Mouse (Mus musculus): ENCODE measurements around the gene Acat2.
"Not testable (repeated sequence)": the region's sequence is repeated elsewhere in the genome, so short reads cannot be mapped to it uniquely, and the experiment has no call there.

Acat2 gene

DNA sequence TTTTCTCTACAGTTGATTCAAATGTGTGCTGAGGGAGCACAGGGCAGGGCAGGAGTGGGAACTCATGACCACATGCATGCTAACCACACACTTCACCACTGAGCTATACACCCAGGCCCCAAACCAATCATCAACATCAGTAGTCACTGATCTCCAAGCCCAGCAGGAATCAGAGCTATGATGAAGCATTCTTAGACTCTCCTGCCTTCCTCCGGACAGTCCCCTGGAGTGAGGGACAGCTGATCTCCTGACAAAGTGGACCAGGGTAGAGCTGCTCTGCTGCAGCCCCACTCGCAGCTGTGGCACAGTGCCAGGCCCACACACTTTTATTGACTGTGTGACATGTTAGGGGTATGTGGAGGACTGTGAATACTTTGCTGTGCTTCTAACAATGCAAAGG, 1.2 kb downstream of the Acat2 start:
- DNase-seq (ENCODE audit: low spot score): not testable (repeated sequence)

DNA sequence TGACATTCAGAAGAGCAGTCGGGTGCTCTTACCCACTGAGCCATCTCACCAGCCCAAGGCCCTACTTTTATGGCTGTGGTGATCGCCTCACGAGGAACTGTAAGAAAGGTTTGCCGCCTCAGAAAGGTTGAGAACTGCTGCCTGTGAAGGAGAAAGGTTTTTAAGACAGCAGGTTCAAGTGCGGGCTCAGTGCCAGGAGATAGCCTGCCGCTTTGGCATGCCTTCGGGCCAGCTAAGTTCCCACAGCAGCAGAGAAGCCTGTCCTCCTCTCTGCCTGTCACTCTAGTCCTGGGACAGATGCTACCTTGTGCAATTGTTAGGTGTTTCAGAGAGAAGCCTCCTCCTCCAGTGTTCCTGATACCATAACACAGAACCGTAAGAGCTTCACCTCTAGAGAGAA, 3.9 kb downstream of the Acat2 start:
- DNase-seq (ENCODE audit: low spot score): no peak

DNA sequence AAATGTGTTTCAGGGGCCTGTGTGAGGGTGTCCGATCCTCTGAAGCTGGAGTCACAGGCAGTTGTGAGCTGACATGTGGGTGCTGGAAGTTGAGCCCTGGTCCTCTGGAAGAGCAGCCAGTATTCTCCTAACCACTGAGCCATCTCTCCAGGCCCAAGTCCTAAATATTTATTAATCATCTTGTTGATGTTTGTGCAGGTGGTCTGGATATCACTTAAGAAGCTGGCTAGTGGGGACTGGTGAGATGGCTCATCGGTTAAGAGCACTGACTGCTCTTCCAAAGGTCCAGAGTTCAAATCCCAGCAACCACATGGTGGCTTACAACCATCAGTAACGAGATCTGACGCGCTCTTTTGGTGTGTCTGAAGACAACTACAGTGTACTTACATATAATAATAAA, 10.9 kb downstream of the Acat2 start:
- no peak for DNase-seq (ENCODE audit: low spot score)

DNA sequence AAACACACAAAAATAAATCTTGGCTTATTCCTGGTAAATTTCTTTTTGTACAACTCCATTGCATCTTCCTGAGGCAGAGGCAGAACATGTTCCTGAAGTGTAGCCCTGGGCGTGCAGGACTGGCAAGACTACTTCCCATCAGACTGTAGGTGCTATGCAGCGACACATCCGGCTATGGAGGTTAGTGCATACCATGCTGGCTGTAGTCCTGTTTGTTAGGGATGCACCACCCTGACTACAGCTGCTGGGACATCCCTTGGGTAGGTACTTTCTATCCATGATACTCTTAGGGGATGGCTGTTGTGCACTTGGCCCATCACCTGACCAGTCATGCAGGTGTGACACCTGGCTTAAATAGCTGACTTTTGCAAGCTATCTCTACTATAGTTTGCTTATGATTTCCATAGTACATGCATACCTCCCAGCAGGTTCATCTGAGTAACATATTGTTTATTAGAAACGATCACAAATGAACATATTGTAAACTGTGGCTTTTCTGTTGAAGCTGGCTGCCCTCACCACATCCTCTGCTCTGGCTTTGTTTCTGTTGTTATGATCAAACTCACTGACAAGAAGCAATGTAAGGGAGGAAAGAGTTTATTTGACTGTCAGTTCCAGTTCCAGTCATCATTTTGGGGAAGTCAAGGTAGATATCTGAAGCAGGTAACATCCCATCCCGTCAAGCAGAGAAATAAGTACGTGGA, 17.9 kb downstream of the Acat2 start:
- no peak for DNase-seq (ENCODE audit: low spot score)

DNA sequence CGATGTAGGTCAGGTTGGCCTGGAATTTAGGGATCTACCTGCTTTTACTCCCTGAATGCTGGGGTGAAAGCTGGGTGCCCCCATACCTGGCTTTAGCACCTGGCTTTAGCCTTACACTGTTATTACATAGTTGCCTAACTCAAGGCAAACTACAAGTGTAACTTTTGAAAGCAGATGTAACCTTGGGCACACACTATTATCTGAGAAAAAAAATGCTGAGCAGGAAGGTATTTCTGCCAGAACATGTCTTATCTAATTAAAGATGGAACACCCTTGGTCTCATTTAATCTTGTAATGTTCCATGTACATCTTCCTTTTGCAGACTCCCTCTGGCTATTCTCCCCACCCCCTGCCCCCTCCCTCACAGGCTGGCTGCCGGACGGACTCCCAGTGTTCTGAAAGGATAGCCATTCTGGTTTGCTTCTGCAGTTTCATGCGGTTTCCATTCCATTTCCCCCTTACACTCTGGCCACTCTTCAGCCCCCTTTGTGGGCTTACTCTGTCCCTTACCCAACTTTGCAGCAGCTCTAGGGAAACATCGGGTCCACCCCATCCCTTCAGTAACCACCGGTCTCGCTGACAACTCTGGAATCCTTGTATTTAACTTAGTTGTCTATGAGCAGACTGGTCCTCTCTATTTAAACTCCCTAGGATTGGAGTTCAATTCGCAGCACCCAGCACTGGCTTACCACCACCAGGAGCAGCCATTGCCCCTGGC, 18.8 kb downstream of the Acat2 start:
- DNase-seq (ENCODE audit: low spot score): no peak

DNA sequence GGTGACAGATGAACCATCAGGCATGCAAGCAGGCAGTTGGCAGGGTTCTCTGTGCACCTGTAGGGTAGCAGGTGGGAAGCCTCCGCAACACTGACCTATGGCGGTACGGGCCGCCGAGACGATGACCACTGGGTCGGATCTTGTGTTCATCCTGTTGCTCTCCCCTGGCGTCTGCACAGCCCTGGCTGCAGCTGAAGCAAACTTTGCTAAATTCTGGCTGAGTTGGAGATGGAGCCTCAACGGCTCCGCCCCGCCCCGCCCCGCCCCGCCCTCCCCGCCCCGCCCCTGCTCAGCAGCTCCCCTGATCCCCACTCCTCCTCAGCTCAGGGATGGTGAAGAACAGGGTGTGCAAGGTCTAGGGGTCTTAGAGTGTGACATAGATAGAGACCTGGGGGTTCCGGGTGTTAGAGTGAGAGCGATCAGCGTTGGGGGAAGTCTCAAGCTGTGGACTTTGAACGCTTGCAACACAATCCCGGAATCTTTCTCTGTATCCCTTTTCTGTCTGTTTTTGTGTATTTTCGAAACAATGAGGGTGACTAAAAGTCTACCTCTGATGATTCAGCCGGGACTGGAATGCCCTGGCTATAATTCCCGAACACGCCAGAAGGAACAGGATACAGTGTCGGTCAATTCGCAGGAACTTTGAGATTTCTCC, 20.3 kb downstream of the Acat2 start, which contains the start of gene Acat3:
Gene Acat3 (minus strand): TSS at position 450 of the 655 bp plus-strand sequence.
- DNase-seq (ENCODE audit: low spot score): no peak

DNA sequence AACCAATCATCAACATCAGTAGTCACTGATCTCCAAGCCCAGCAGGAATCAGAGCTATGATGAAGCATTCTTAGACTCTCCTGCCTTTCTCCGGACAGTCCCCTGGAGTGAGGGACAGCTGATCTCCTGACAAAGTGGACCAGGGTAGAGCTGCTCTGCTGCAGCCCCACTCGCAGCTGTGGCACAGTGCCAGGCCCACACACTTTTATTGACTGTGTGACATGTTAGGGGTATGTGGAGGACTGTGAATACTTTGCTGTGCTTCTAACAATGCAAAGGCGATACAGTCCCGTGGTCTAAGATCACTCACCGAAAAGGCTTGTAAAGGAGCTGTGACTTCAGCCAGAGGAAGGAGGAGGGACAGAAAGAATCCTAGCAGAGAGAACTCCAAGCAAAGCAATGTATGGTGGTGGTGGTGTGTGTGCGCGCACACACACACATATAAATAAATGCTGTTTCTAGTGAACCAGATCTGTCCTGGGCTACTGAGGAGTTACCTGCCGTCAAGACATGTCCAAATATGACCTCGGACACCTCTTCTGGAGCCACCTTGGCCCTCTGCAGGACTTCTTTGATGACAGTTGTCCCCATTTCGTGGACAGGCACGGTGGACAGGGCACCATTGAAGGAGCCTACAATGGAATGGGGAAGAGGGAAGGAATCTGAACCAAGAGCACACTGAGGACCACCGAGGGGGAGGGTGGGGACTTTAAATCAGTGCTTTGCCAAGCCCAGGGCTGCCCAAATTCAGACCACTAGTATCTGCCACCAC, 21.0 kb downstream of the Acat2 start:
- not testable (repeated sequence) for DNase-seq (ENCODE audit: low spot score)

DNA sequence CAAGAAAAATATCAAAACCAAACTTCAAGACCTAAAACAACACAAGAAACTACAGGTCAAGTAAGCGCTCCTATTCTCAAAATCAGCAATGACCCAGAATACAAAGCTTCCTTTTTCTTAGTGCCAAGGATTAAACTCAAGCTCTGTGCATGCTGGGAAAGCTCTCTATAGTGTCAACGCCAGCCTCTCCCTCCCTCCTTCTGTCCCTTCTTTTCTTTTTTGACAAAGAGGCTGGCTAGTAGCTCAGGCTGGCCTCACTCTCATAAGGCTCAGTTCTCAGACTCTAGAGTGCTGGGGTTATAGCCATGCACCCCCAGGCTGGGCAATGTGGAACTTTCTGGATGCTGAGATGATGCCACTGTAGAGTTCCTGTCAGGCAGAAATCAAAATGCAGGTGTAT, 22.5 kb downstream of the Acat2 start:
- no peak for DNase-seq (ENCODE audit: low spot score)

DNA sequence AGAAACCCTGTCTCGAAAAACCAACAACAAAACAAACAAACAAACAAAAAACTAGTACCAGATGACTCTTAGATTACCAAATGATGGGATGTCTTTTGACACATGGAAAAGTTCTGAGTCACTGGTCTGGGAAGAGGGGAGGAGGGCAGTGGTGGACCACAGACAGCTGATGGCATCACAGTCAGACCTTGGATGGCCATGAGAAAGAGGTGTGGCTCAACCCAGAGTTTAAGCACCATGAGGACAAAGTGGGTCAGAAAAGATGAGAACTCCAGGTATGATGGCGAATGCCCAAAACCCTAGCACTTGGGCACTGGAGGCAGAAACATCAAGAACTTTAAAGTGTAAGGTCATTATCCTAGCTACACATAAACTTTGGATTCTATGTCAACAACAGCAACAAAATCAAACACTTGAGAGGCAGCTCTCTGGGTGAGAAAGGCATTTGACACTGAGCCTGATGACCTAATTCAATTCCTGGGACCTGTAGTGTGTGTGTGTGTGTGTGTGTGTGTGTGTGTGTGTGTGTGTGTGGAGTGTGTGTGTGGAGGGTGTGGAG, 23.1 kb downstream of the Acat2 start:
- DNase-seq (ENCODE audit: low spot score): no peak

DNA sequence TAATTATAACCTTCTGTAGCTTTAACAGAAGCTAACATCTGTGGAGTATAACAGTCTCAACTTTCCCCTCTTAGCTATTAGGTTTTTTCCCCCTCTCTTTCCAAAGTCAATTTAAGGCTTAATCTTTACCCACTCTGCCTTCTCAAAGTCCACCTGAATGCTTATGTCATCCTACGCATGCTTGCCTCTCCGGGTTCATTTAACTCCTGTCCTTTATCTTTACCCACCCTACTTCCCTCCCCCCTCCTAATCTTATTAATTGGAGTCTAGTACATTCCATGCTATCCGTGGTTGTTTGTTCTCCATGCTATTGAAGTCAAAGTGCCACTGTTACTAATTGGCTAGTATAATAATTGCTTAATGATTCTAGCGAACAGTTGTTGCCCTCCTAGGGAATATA, 24.8 kb downstream of the Acat2 start:
- no peak for DNase-seq (ENCODE audit: low spot score)

DNA sequence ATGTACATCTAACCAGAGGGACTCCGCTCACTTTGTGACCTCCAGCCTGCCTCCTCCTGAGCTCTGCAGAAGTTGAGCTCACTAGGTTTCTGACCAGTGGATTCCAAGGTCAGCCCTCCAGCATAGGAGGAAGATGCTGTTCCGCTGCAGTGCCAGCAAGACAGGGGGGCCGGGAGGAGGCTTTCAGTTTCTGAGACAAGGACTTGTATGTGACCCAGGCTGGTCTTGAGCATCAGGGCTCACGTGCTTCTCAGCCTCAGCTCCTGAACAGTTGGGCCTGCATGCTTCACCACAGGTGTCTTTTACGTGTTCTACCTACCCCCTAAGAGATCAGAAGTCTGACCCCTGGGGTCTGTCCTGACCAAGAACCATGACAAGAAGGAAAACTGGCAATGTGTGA, 29.0 kb downstream of the Acat2 start:
- not testable (repeated sequence) for DNase-seq (ENCODE audit: low spot score)

DNA sequence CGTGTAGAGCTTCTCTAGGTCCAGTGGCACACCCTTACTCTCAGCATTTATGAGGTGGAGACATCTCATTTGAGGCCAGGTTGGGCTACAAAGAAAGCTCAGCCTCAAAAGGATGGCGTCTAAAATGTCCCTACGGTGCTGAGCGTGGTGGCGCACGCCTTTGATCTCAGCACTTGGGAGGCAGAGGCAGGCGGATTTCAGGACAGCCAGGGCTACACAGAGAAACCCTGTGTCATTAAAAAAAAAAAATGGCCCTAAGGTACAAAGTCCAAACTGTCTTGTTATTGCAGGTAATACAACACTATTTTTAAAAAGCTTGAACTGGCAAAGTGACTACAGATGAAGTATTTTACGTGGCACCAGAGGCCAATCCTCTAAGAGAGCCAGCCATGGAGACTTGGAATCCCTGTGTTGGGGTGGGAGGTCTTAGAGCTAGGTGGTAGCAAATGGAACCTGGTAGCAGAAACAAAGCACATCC, 34.8 kb downstream of the Acat2 start:
- DNase-seq (ENCODE audit: low spot score): no peak

DNA sequence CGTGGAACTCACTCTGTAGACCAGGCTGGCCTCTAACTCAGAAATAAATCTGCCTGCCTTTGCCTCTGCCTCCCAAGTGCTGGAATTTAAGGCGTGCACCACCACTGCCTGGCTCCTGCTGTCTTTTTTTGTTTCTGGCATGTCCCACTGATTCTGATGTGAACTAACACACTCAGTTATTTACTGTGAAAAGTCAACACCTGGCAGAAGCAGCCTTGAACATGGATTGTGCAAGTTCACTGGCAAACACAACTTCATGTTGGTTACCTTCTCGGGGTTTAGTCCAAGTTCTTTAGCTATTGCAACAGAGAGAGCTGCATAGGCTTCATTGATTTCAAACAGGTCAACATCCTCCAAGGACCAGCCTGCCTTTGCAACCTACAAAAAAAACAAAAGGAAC, 35.5 kb downstream of the Acat2 start:
- peak; percentile 69 for DNase-seq (ENCODE audit: low spot score)

DNA sequence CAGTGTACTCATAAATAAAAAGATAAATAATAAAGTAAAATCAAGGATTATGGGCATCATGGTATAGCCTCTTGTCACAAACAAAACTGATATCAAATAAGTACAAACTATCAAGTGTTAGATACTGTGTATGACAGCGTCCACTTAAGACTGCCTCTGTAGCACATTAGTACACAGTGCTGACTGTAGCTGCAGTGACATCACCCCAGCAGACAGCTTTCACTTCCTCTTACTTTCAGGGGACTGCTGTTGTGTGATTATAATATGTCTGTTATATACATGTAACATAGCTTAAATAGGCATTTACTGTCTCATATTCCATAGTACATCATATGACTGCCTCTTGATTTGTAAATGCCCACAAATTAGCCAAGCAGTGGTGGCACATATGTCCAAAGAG, 39.5 kb downstream of the Acat2 start:
- DNase-seq (ENCODE audit: low spot score): no peak

DNA sequence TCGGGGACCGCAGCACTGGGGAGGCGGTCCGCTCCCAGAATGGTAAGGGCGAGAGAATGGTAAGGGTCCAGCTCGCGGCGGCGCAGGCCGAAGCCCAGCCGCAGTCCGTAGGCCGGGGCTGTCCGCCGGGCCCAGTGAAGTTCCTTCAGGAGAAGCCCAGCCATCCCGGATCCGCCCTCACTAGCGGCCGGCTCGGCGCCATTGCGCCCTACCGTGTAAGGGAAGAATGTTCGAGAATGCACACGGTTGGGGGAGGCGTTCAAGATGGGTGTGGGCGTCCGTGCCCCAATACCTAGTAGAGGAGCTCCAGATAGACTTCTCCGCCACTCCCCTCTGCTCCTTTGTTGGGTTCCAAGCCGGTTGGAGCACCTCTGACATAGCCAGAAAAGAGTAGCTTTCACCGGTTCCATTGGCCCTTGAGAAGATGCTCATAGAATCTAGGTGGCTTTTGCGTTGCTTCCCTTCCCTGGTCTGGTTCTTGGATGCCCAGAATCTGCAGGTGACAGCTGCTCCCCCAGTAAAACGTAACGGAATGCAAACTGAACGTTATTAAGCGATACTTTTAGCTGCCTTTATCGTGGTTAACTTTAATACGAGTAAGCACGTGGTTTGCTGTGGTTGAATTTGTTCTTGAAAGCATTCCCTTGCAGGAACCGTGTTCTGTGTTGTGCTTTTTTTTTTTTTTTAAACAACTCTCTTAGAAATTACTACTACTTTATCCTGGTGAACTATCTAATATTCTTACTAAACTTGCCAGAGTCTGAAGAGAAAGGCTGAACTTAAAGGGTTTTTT, 43.8 kb downstream of the Acat2 start:
- DNase-seq (ENCODE audit: low spot score): peak; percentile 26

DNA sequence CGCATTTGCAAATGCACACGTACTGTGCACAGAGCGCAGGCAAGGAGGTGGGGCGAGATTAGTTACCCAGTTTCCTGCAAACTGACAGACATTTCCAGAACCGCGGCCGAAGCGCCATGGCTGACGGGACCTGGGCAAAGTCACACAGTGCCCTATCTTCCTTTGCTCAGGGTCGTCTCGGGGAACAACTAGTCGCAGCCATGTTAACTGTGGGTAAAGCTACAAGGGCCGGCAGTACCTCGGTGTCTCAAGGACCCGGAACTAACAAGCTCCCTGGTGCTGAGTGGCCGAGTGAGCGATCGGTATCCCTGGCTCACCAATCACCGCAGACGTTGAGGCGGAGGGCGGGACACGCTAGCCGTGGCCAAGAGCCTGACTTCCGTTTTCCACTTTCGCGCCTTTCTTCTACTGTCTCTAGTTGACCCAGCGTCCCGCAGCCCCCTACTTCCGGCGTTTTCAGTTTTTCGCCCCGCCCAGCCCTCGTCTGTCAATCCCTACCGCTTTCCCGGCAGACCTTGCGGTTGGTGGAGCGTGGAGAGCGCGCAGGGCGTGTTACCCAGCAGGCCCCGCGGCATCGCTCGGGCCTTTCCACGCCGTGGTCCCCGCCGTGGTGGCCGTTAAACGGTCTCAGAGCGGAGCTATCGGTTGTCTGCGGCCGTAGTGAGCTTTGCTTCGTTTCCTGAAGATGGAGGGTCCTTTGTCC, 44.5 kb downstream of the Acat2 start, which contains the start of gene Mrpl18:
Gene Mrpl18 (minus strand): TSS at position 465 of the 703 bp plus-strand sequence.
- DNase-seq (ENCODE audit: low spot score): peak; percentile 100

DNA sequence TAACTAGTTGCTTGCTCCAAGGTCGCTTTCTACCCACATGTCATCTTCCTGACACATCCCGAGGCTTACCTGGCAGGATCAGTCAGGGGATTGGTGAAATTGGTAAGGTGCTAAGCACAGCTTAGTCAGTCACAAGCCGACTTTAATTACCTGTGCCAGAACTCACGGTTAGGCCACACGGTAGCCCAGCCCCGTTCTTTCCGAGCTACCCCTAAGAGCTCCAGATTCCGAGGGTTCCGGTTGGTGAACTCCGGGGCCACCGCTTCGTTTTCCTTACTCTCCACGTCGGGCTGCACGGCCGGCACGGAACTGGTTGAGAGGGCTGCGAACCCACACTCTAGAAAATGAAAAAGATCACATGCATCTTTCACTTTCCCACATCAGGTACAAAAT, 45.1 kb downstream of the Acat2 start, which contains the start of gene Tcp1:
Gene Tcp1 (plus strand): TSS at position 214 of the 393 bp plus-strand sequence.
- DNase-seq (ENCODE audit: low spot score): no peak

DNA sequence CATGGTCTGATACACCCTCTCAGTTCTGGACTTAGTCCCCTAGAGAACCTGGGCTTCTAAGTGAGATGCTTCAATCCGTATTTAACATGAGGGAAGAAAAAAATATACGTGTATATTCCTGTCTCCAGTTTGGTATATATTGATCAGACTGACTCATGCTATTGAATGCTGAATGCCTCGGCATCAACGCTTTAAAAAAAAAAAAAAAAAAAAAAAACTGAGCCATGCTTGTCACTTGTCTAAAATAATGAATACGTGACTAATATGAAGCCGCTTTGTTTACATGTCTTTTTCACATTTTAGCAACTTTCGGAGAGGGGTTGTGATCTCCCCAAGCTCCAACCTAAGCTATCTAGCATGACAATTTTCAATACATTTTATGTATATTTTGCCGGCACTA, 50.2 kb downstream of the Acat2 start:
- no peak for DNase-seq (ENCODE audit: low spot score)

DNA sequence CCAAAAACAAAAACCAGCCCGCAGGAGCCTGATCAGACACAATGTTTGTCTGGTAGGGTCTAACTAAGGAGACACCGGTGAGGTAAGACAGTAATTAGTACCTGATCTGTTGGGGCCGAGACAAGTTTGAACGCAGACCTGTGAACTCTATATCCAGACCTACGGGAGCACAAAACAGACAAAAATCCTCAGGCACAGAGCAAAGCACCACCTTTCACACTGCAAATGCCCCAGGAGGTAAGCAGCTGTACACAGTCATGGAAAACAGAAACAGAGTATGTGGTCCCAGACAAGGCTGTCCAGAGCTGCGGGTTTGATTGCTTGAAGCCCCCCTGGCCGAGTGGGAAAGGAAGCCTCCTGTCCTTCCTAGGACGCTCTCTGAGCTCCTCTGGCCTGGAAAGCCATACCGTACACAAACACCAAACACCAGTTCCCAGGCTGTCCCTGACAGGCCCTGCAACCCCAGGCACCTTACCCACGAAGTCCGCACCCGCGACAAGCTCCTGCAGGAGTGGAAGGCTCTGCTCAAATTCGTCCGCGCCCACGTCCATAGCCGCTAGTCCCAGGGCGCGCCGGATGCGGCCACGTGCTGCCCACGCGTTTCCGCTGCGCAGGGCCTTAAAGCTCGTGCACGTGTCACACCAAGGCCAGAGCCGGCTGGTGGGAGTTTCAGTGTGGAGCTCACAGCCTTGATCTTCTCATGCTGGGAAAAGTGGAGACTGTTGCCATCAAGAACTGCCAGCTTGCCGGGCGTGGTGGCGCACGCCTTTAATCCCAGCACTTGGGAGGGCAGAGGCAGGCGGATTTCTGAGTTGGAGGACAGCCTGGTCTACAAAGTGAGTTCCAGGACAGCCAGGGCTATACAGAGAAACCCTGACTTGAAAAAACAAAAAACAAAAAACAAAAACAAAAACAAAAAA, 50.9 kb downstream of the Acat2 start, which contains the start of gene Pnldc1:
Gene Pnldc1 (minus strand): TSS at position 870 of the 920 bp plus-strand sequence.
- no peak for DNase-seq (ENCODE audit: low spot score)
